Mouse (Mus musculus) macrophage (primary cell): ENCODE data around the gene Sh3rf1. TPM values are rescaled to one million over a fixed set of nuclear protein-coding genes. Genes with fewer than 3 reads are reported as not detected.

Source experiments
- H3K27ac ChIP-seq: fragments of 350-480 bp; formaldehyde crosslinking; 2 replicates; pipeline ENCODE4 v1.9.0; 2021
- H3K36me3 ChIP-seq: fragments of 350-480 bp; formaldehyde crosslinking; 2 replicates; pipeline ENCODE4 v1.9.0; 2021; ENCODE audit errors: inconsistent target
- H3K4me3 ChIP-seq: fragments of 350-480 bp; formaldehyde crosslinking; 2 replicates; pipeline ENCODE4 v1.9.0; 2021; ENCODE audit errors: inconsistent target
- H3K79me2 ChIP-seq: fragments of 350-480 bp; formaldehyde crosslinking; 2 replicates; pipeline ENCODE4 v1.9.0; 2021; ENCODE audit errors: inconsistent target
- WGBS: methylation state at CpG from one replicate; pipeline ENCODE4 v1.1.7; 2026; ENCODE audit warnings: inconsistent platforms; ENCODE audit not compliant: missing documents; 5-methylcytosine and 5-hydroxymethylcytosine counted together
- polyA plus RNA-seq: library from polyadenylated mRNA; stranded (reverse); fragments of 250-400 nt; gene quantifications from 3 replicates; pipeline ENCODE4 v1.2.4, GENCODE M21; 2018; ENCODE audit warnings: inconsistent platforms

The Sh3rf1 gene
- polyA plus RNA-seq, 1 experiment from 2014 or later, result 1.5 TPM

DNA sequence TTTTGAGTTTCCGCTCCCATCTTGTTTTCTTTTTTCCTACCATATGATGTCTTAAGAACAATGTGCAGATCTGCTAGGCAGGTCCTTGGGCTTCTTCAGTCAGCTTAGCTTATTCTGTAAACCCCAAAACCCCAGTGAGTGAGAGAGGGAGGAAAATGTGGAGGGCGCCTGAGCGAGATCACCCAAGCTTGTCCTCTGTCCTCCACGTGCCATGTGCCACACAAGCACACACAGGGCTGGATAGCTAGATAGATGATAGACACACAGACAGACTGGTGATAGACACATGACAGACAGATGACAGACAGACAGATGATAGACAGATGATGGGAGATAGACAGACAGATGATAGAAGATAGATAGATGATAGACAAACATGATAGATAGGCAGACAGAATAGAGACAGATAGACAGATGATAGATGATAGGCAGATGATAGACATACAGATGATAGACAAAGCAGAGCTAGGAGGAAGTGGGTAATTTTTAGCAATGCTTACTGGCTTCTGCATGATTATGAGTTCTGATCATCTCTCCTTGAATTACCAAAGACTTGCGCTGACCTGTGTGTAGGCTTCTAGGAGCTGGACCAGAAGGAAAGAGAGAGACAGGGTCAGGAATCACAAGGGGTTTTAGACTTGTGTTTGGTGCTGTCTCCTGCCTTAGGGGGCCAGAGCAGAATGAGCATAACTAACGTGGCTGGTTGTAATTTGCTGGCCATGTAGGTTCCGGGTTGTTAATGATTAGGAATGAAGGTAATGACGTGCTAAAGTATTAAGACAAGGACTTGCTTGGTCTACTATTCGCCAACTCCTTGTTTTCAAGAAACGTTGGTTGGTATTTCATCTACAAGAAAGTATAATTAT lies 58.9 kb downstream of the Sh3rf1 start:
- Histone ChIP-seq H3K27ac (no peak overlapping the region), H3K36me3 (no peaks in the 10 kb centered on the region), H3K79me2 (no peaks in the 10 kb centered on the region), H3K4me3 (no peak overlapping the region)
- 72% methylated on average over 10 of the region's 10 CpGs for WGBS

DNA sequence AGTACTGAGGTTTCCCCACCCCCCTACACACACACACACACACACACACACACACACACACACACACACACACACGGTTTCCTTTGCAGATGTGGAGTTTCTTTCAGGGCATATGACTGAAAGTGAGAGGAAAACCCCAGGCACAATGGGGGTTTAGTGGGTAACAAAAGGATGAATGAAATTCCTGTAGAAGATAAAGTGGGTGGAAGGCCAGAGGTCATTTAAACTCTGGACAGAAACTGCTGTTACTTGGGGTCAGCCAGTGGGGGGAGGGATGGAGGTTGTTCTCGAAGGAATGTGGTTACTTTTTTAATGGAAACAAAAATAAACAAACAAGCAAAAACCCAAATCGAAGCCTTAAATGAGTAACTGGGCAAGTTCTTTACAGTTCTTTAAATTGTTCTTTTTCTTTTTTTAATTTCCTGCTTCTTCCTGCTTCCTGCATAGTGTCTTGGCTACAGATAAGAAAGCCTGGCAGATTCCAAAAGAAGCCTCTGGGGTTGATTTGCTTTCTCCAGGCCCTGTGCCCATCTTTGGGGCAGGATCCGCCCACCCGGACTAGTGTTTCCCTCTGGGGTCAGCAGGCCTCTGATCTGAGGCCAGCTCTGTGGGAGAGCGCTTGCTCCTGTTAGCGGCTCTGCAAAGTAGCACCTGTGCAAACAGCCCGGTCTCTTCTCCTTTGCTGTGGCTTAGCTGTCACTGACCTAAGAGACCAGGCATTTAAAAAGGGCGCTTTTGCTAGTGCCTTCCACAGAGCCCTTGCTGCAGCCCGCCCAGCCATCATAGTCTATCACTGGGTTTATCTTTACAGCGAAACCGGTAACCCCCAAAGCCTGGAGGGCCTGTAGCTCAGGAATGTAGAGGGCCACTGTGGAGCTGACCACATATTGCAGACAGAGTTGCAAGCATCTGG lies 59.8 kb downstream of the Sh3rf1 start:
- WGBS, result 62% methylated on average over 11 of the region's 12 CpGs
- no peaks in the 10 kb centered on the region for H3K36me3 ChIP-seq
- H3K79me2 ChIP-seq, result no peaks in the 10 kb centered on the region
- no peak overlapping the region for H3K4me3 ChIP-seq
- no peak overlapping the region for H3K27ac ChIP-seq

DNA sequence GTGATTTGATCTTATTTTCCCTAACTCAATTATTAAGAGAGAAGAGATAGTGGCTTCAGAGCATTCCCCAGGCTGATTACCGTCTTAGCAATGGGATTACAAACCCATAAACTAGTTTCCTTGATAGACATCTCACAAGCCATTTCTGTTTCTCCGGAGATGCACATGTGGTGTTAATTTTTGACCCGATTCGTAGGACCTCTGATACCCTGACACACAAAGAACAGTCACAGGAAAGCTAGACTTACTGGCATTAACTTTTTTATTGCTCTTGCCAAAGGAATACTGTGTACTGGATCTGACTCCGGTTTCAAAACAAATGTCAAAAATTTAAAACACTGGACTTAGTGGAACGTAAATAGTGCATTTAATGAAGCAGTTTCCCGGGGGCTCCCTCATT lies 62.2 kb downstream of the Sh3rf1 start:
- no peaks in the 10 kb centered on the region for H3K36me3 ChIP-seq
- no peak overlapping the region for H3K4me3 ChIP-seq
- no peaks in the 10 kb centered on the region for H3K79me2 ChIP-seq
- no peak overlapping the region for H3K27ac ChIP-seq
- 87% methylated on average over 7 of the region's 7 CpGs for WGBS

DNA sequence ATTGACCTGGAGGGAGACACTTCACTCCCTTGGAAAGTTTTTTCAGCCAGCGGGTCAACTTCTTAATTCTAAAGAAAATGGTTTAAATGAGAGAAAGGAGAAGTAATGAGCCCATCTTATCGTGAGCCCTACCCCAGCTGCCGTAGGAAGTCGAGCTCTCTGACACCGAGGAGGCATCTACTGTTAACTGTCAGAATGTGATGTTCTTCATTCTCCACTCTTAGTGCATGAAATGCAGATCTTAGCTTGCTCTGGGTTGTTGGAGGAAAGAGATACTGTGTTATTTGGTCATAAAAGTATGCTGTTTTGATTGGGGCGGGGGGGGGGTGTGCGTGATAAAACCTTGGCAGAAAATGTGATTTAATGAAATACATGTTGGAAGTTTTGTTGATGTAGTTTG lies 62.7 kb downstream of the Sh3rf1 start:
- H3K4me3 ChIP-seq, result no peak overlapping the region
- WGBS, result 18% methylated on average over 7 of the region's 7 CpGs
- H3K36me3 ChIP-seq, result no peaks in the 10 kb centered on the region
- H3K79me2 ChIP-seq, result no peaks in the 10 kb centered on the region
- no peak overlapping the region for H3K27ac ChIP-seq

DNA sequence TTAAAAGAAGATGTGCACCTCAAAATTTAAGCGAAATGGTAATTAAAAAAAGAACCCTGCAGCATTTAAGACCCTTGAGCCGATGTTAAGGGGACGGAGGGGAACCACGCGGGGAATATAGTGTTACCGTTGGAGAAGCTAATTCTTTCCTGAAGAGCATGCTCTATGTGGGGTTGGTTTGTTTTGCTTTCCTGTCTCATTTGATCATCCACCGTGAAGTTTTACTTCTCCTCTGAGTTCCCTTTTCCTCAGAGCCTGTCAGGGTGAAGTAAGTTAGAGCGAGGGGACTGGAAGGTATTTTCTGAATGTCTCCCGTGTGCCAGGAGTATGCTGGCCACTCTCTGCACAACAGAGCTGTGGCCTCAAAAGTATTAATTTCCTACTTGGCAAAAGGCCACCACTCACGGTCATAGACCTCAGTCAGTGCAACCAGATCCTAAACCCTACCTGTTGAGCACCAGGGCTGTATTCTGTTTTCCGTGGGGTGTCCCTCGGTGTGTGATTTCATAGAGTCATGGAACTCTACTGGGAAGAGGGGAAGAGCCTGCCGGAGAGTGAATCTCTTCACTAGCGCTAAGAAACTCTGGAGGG lies 63.2 kb downstream of the Sh3rf1 start:
- H3K79me2 ChIP-seq, result no peaks in the 10 kb centered on the region
- 48% methylated on average over 14 of the region's 14 CpGs for WGBS
- H3K27ac ChIP-seq, result no peak overlapping the region
- H3K4me3 ChIP-seq, result no peak overlapping the region
- no peaks in the 10 kb centered on the region for H3K36me3 ChIP-seq

DNA sequence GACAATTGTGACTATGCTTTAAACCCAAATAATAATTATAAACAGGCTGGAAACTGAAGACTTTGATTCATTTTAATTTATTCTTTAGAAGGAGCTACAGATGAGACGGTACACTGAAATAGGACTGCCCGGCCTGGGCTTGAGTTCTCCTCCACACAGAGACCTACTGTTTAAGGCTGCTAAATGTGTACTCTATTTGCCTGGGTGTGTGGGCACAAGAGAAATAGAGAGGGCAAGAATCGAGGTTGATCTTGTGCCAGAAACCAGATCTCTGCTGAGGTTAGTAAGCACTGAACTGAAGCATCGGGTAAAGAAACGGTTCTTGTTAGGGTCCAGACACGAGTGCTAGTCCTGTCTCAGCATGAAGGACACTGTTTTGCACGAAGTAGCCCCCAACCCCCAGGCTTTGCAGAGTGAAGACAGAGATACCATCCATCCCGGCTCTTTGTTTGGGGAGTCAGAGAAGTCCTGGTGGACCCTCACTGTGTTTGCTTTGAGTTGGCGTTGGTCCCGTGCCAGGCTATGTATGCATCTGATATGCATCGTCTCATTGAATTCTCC lies 64.4 kb downstream of the Sh3rf1 start:
- no peaks in the 10 kb centered on the region for H3K36me3 ChIP-seq
- no peak overlapping the region for H3K27ac ChIP-seq
- no peak overlapping the region for H3K4me3 ChIP-seq
- 89% methylated on average over 11 of the region's 11 CpGs for WGBS
- H3K79me2 ChIP-seq, result no peaks in the 10 kb centered on the region

DNA sequence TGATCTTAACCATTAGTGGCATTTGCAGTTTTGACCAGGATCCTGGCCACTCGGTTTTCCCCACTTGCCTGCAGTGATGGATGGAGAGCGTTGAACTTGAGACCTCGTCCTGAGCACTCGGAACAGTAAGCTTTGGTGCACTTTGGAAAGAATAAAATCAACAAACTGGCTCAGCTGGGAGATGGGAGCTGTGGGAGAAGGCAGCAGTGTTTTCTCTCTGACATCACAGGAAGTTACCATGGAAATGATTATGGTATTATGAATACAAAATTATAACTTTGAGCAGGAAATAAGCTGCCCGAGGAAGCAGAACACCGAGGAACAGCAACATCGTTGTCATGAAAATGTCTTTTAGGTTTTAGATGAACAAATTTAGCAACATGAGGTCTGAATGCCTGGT lies 65.0 kb downstream of the Sh3rf1 start:
- H3K27ac ChIP-seq, result no peak overlapping the region
- WGBS, result 76% methylated on average over 7 of the region's 7 CpGs

DNA sequence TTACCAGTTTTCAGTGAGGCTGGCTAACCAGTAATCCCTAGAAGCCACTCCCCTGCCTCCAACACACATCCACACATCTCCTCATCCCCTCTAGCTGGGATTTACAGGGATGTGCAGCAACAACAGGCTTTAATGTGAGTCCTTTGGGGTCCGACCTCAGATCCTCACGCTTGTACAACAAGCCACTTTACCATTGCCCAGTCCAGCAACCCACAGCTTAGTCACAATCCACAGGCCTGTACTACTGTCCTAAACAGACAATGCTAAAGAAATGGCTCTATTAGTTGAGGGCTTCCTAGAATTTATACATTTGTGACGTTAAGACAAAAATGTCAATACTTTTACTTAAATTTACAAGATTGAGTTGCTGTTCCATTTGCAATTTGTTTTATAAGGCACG lies 71.4 kb downstream of the Sh3rf1 start:
- Histone ChIP-seq H3K79me2 (no peaks in the 10 kb centered on the region), H3K36me3 (no peaks in the 10 kb centered on the region), H3K4me3 (no peak overlapping the region), H3K27ac (no peak overlapping the region)
- WGBS, result 100% methylated on average over 4 of the region's 4 CpGs

More for the DNA sequence above, 65.0 kb downstream of the Sh3rf1 start:
- Histone ChIP-seq H3K79me2 (no peaks in the 10 kb centered on the region), H3K36me3 (no peaks in the 10 kb centered on the region), H3K4me3 (no peak overlapping the region)

DNA sequence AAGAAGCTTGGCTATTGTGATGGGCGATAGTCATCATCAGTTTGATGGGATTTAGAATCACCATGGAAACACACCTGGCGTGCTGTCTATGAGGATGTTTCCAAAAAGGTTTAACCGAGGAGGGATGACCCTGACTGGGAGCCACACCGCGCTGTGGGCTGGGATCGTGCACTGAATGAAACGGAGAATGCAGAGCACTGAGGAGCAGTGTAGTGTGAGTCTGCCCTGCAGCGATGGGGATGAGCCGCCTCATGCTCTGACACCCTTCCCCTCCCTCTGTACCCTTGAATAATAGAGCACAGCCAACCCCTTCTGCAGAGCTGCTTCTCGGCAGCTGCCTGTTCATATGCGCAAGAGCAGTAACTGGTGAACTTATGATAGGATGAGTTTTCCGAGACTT lies 71.8 kb downstream of the Sh3rf1 start:
- Histone ChIP-seq H3K36me3 (no peaks in the 10 kb centered on the region), H3K79me2 (no peaks in the 10 kb centered on the region), H3K4me3 (no peak overlapping the region), H3K27ac (no peak overlapping the region)
- WGBS, result 95% methylated on average over 12 of the region's 12 CpGs

DNA sequence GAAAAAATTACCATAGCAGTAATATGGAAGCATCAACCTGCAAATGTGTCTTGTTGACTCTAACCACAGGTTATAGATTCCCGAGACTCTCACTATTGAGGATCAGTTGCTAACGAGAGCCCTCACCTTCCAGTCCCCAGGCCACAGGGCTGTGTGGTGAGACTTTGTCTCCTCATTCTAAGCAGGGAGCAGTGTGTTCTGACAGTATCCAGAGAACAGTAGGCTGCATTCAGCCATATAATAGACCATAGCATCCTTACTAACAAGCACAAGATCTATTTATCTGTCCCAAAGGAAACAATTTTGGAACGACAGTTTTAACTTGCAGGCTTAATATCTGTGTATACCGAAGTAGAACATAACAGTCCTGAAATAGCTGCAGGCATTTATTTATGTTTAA lies 75.2 kb downstream of the Sh3rf1 start:
- WGBS, result 99% methylated on average over 4 of the region's 4 CpGs
- no peak overlapping the region for H3K27ac ChIP-seq
- no peak overlapping the region for H3K4me3 ChIP-seq
- no peaks in the 10 kb centered on the region for H3K79me2 ChIP-seq
- no peaks in the 10 kb centered on the region for H3K36me3 ChIP-seq

DNA sequence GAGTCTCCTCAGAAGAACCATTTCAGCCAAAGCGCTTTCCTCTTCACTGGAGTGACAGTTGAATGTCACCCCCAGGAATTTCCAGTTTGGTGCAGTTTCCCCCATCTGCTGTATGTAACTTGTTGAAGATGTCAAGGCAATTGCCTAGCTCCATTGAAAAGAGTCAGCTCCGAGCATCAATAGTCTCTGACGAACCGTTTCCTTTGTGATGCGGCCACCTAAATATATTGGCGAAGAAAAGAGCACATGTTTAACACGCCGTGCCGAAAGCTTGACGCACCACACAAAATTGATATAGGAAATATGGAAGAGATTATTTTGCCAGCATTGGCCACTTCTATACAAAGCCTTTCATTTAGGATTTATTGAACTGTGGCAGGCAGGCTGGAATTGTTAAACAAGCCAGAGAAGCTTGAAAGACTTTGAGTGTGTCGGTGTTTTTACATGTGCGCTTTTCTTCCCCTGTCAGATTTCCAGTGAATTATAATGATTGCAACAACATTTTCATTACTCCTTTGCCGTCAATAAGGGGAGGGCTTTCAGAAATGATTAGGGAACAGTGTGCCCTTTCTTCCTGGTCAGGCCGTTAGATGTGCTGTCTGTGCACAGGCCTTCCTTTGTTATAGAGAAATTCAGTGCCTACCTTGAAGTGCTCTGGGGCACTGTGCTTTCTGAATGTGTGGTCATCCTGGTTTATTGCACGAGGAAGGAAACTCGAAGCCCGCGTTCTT lies 77.8 kb downstream of the Sh3rf1 start:
- 95% methylated on average over 18 of the region's 18 CpGs for WGBS
- no peak overlapping the region for H3K4me3 ChIP-seq
- H3K27ac ChIP-seq, result no peak overlapping the region
- no peaks in the 10 kb centered on the region for H3K79me2 ChIP-seq
- H3K36me3 ChIP-seq, result no peaks in the 10 kb centered on the region

DNA sequence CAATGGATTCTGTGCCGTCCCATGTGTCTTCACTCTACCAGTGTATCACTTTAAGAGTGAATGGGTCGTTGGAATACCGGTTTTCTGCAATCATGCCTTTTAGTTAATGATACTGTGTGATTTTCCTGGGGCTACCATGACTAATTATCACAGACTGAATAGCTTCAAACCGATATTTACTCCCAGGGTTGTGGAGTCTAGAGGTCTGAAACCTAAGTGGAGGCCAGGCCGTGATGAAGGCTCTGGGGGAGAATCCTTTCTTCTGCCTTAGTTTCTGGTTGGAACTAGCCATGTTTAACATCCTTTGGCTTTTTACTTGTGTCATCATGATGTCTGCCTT lies 78.3 kb downstream of the Sh3rf1 start:
- H3K27ac ChIP-seq, result no peak overlapping the region
- no peaks in the 10 kb centered on the region for H3K79me2 ChIP-seq
- WGBS, result 91% methylated on average over 5 of the region's 5 CpGs
- H3K4me3 ChIP-seq, result no peak overlapping the region
- no peaks in the 10 kb centered on the region for H3K36me3 ChIP-seq

DNA sequence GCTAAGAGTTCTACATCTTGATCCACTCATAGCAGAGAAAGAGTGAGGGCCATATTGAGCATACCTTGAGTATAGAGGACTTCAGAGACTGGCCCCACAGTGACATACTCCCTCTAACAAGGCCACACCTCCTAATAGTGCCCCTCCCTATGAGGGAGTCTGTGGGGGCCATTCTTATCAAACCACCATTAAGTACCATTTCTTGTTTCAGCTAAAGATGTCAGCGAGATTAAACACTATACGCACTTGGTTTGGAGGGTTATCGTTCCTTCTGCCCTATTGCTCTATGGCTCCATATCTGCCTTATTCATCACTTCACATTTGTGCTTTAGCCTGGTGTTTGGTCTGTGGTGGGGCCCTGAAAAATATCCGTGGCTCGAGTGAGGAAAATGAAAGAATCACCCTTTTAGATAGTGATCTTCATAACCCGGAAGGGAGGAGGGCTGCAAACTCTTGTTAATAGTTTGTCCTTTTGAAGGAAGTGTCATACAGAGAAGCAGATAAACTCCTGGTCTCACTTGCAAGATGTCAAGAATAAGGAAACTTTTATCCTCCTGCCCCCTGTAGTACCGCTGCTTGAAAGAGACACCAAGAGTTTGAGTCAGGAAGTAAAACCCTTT lies 81.9 kb downstream of the Sh3rf1 start:
- WGBS, result 87% methylated on average over 7 of the region's 7 CpGs
- H3K79me2 ChIP-seq, result no peaks in the 10 kb centered on the region
- H3K36me3 ChIP-seq, result no peaks in the 10 kb centered on the region

More for the DNA sequence above, 81.9 kb downstream of the Sh3rf1 start:
- Histone ChIP-seq H3K4me3 (no peak overlapping the region), H3K27ac (no peak overlapping the region)
